Mouse (Mus musculus): ENCODE data around the gene Tmem132a.

DNA sequence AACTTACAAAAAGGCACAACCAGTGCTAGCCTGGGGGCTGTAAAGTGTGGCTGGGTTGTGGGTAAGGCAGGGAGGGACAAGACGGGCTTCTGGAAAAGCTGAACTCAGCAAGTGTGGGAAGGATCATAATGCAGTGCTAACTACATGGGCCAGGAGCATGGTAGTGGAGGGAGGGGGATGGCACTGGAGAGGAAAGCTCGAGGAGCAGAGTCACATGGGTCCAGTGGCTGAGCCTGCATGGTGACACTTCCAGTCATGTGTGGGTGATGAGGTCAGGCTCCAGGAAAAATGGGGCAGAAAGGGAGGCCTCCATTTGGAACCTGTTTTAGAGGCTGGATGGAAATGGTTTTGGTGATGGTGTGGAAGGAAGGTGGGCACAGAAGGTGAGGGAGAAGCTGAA lies 13.2 kb downstream of the Tmem132a start:
- TF ChIP-seq CTCF (IDR thresholded peaks at IDR 0.05; ENCODE audit: low read depth, low read length) (no peak), POLR2A (IDR thresholded peaks at IDR 0.05; ENCODE audit: borderline replicate concordance, low read depth, low read length) (no peak)
